Mouse (Mus musculus) forebrain, embryonic 14.5 days (tissue): Measurements from ENCODE around the gene Eng. TPM values are rescaled to one million over a fixed set of nuclear protein-coding genes. Genes with fewer than 3 reads are reported as not detected.
A peak's percentile ranks its signal among the peaks of the same experiment; 100 is the strongest.

ENCODE experiments used
- ATAC-seq: fragments of 200-750 bp; cut with Nextera tagmentation; 2 replicates; pipeline ENCODE4 v1.8.0; 2017; ENCODE audit warnings: mild to moderate bottlenecking, moderate library complexity
- DNase-seq: peaks from one replicate; pipeline ENCODE4 v3.0.0-alpha.2; 2015; ENCODE audit warnings: low spot score
- H3K27ac ChIP-seq: fragments of 300-500 bp; sonication (generic); 2 replicates; pipeline ENCODE4 v1.5.1; 2014; ENCODE audit warnings: low read depth, mild to moderate bottlenecking, control low read depth, low read length, moderate library complexity
- H3K27me3 ChIP-seq: fragments of 300-500 bp; sonication (generic); replicated peaks from 2 replicates; pipeline ENCODE4 v1.6.1; 2014; ENCODE audit warnings: low read length, control low read depth, mixed read lengths; ENCODE audit not compliant: control insufficient read depth, insufficient read depth
- H3K36me3 ChIP-seq: fragments of 300-500 bp; sonication (generic); 2 replicates; pipeline ENCODE4 v1.6.1; 2014; ENCODE audit warnings: low read length, control low read depth; ENCODE audit not compliant: control insufficient read depth, insufficient read depth
- H3K4me1 ChIP-seq: fragments of 300-500 bp; sonication (generic); 2 replicates; pipeline ENCODE4 v1.6.1; 2014; ENCODE audit warnings: antibody characterized with exemption, low read length, control low read depth; ENCODE audit not compliant: control insufficient read depth, insufficient read depth
- H3K4me2 ChIP-seq: fragments of 300-500 bp; sonication (generic); 2 replicates; pipeline ENCODE4 v1.6.1; 2014; ENCODE audit warnings: mild to moderate bottlenecking, control low read depth, low read length
- H3K4me3 ChIP-seq: fragments of 300-500 bp; sonication (generic); 2 replicates; pipeline ENCODE4 v1.5.1; 2014; ENCODE audit warnings: low read depth, low read length, control low read depth
- H3K9ac ChIP-seq: fragments of 300-500 bp; sonication (generic); 2 replicates; pipeline ENCODE4 v1.6.1; 2014; ENCODE audit warnings: mild to moderate bottlenecking, low read length, control low read depth, moderate library complexity
- H3K9me3 ChIP-seq: fragments of 300-500 bp; sonication (generic); replicated peaks from 2 replicates; pipeline ENCODE4 v1.6.1; 2016; ENCODE audit warnings: low read length, control low read depth, mixed read lengths; ENCODE audit not compliant: control insufficient read depth
- WGBS: fragments of 180-500 bp; shearing (Covaris S2); extraction: QIAGEN DNeasy Blood & Tissue Kit; methylation state at CpG from one replicate; pipeline ENCODE4 v1.1.7; 2014; 5-methylcytosine and 5-hydroxymethylcytosine counted together
- polyA plus RNA-seq: library from polyadenylated mRNA; unstranded; fragments of >200 nt; fragmentation: Nextera tagmentation; extraction: Ambion mirVana; gene quantifications from 2 replicates; pipeline ENCODE4 v1.2.1, GENCODE M21; 2014

Eng gene
- polyA plus RNA-seq, 1 experiment from 2014 or later, result 15.0 TPM

DNA sequence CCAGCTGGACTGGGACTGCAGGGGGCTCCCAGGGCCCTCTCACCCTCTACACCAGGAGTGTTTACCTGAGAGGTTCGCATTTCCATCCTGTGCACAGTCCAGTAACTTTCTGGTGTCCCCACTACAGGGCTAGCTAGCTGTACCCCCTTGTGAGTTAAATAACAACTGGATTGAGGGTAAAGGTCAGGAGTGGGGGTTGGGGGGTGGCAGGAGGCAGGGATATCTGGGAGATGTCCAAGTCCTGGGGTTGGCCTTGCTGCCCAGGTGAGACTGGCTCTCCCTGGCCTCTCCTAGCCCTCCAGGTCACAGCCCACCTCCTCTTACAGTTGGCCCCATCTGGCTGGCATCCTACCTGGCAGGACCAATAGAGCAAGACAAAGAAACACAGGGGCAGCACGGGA lies 57.6 kb downstream of the Eng start, which contains the start of gene Fpgs:
TSS of gene Fpgs (minus strand) at position 125 of the 401 bp plus-strand sequence.
- H3K4me1 ChIP-seq, result no peaks in the 10 kb centered on the region
- H3K36me3 ChIP-seq, result peaks cover 64% of the 10 kb centered on the region
- DNase-seq (no peak), ATAC-seq (no peak)
- H3K9ac ChIP-seq, result no peak within 1 kb of the TSS
- H3K9me3 ChIP-seq, result no peaks in the 10 kb centered on the region
- H3K4me3 ChIP-seq, result no peak within 1 kb of the TSS
- H3K4me2 ChIP-seq, result no peak within 1 kb of the TSS
- no peaks in the 10 kb centered on the region for H3K27me3 ChIP-seq
- no peak within 1 kb of the TSS for H3K27ac ChIP-seq
- 81% methylated on average over 2 of the region's 2 CpGs for WGBS

DNA sequence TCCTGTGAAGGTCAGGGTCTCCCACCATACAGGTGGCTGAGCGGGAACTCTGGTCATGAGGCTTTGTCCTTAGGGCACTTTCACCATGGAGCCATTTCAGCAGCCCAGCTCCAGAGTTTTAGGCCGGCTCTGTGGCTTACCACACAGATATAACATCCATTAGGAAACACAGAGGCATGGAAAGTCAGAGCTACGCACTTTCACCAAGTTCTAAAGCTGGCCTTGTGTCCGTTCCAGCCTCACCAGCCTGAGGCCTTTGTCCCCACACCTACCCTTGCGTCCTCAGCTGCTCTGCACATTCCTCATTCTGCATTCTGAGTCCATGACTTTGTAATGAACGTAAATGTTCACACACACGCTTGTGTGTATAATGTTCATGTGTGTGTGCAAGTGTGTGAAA lies 58.6 kb downstream of the Eng start:
- H3K27ac ChIP-seq, result no peak overlapping the region
- H3K4me1 ChIP-seq, result no peaks in the 10 kb centered on the region
- no peaks in the 10 kb centered on the region for H3K27me3 ChIP-seq
- H3K36me3 ChIP-seq, result peaks cover 74% of the 10 kb centered on the region
- DNase-seq (no peak), ATAC-seq (no peak)
- WGBS, result 94% methylated on average over 7 of the region's 7 CpGs
- no peak overlapping the region for H3K4me2 ChIP-seq
- no peak overlapping the region for H3K9ac ChIP-seq
- no peak overlapping the region for H3K4me3 ChIP-seq
- no peaks in the 10 kb centered on the region for H3K9me3 ChIP-seq

DNA sequence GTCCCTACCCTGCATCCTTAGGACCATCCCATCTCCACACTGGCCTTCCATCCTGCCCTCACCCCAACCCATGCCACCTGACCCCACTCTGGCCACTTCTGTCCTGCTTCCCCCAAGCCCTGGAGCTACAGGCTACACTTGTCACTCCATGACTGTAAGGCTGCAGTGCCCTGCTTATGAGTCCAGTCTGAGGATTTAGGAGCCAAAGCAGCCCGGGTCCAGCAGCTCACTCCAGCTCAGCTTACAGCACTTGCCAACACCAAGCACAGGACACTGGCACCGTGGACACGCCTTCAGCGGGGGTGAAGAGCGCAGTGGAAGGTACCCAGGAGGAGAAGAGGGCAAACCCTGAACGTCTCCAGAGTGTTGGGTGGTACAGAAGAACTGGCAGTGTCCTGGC lies 60.6 kb downstream of the Eng start:
- peaks cover 8% of the 10 kb centered on the region for H3K4me1 ChIP-seq
- H3K9ac ChIP-seq, result no peak overlapping the region
- no peak overlapping the region for H3K4me3 ChIP-seq
- H3K27ac ChIP-seq, result no peak overlapping the region
- 95% methylated on average over 6 of the region's 6 CpGs for WGBS
- ATAC-seq, result no peak
- no peak overlapping the region for H3K4me2 ChIP-seq
- H3K36me3 ChIP-seq, result peaks cover 85% of the 10 kb centered on the region
- no peaks in the 10 kb centered on the region for H3K9me3 ChIP-seq
- DNase-seq, result no peak
- no peaks in the 10 kb centered on the region for H3K27me3 ChIP-seq

DNA sequence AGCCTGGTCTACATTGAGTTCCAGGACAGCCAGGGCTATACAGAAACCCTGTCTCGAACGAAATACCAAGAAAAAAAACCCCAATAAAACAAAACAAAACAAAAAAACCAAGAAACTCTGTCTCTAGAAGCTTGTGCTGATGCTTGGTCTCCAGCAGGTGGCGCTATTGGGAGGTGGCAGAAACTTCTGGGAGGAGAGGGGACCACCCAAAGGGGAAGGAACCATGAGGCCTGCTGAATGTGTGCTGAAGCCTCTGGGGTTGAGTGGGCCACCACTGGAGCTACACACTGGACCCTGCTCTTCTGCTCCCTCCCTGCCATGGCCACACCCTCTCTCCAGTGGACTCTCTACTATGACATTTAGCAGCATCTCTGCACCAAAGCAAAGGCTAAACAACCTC lies 62.2 kb downstream of the Eng start:
- Histone ChIP-seq H3K4me1 (peaks cover 8% of the 10 kb centered on the region), H3K27ac (no peak overlapping the region), H3K4me3 (no peak overlapping the region), H3K9ac (no peak overlapping the region), H3K9me3 (no peaks in the 10 kb centered on the region), H3K4me2 (no peak overlapping the region), H3K36me3 (peaks cover 75% of the 10 kb centered on the region), H3K27me3 (no peaks in the 10 kb centered on the region)
- DNase-seq, result peak; percentile 81
- 28% methylated on average over 3 of the region's 3 CpGs for WGBS
- ATAC-seq, result no peak

DNA sequence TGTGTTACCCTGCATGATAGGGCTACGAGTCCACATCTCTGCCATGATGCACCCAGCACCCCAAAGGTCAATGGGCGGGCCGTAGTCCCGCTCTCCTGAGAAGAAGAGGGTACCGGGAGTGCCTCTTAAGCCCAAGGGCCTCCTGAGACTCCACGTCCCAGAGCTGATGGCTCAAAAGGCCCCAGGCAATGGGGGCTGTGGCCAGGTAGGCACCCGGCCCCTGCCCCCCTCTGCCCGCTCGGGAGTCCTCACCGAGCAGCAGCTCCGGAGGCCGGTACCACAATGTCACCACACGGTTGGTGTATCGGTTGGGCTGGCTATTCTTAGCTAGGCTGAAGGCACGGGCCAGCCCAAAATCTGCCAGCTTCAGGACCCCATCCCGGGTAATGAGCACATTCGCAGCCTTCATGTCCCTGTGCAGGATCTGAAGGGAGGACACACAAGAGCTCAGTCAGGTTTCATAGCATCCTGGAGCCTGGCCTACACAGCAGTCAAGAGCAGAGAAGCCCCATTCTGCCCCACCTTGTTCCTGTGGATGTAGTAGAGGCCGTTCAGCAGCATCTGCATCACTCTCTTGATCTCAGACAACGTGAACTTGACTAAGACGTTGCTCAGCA lies 63.2 kb downstream of the Eng start:
- H3K4me3 ChIP-seq, result no peak overlapping the region
- no peak for ATAC-seq
- H3K36me3 ChIP-seq, result peaks cover 65% of the 10 kb centered on the region
- peaks cover 14% of the 10 kb centered on the region for H3K4me1 ChIP-seq
- no peak overlapping the region for H3K4me2 ChIP-seq
- no peak for DNase-seq
- H3K9ac ChIP-seq, result no peak overlapping the region
- no peaks in the 10 kb centered on the region for H3K9me3 ChIP-seq
- H3K27ac ChIP-seq, result no peak overlapping the region
- WGBS, result 93% methylated on average over 20 of the region's 20 CpGs
- H3K27me3 ChIP-seq, result no peaks in the 10 kb centered on the region

DNA sequence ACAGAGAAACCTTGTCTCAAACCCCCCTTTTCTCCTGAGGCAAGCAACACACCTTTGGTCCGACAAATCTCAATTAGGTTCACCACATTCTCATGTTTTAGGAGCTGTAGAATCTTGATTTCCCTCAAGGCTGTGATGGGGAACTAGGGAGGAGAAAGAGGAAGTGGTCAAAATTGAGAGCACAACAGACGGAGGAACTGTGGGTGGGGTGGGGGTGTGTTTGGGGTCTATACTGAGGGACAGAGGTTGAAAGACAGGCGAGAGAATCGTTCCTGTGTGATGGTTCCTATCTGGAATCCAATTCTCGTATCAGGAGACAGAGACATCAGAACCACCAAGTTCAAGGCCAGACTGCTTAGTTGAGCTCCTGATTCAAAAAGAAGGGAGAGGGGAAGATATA lies 64.0 kb downstream of the Eng start:
- no peak overlapping the region for H3K9ac ChIP-seq
- peaks cover 59% of the 10 kb centered on the region for H3K36me3 ChIP-seq
- no peak overlapping the region for H3K4me2 ChIP-seq
- ATAC-seq, result no peak
- H3K4me1 ChIP-seq, result peaks cover 14% of the 10 kb centered on the region
- H3K4me3 ChIP-seq, result no peak overlapping the region
- no peak overlapping the region for H3K27ac ChIP-seq
- DNase-seq, result no peak
- no peaks in the 10 kb centered on the region for H3K9me3 ChIP-seq
- 87% methylated on average over 5 of the region's 5 CpGs for WGBS
- H3K27me3 ChIP-seq, result no peaks in the 10 kb centered on the region

DNA sequence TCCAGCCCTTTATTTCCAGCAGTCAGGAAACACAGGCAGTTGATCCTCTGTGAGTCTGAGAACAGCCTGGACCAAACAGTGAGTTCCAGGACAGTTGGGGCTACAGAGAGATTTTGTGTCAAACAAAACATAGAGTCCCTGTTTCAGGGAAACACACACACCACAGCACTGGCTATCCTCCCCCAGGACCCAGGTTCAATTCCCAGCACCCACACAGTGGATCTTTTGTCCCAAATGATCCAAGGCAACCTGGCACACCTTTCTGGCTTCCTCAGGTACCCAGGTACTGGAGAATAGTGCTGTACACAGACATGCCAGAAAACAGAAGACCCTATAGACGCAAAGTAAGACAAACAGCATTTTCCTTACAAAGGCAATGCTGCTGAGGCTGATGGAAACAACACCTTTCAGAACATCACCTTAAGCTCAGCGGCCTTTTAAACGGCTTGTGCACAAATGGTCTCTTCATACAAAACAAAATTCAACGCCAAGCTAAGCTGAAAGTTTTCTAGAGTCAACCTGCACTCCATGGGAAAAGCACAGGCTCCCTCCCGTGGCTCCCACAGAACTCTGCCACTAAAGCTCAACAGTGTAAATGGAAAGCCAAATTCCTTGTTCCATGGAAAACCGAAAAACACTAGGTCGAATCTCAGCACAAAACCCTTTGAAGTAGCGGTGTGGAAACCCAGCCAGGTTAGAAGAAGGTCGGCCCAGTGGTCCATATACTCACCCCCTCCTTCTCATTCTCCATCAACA lies 65.1 kb downstream of the Eng start:
- peaks cover 48% of the 10 kb centered on the region for H3K36me3 ChIP-seq
- peak overlapping the region; percentile 72 for H3K9ac ChIP-seq
- DNase-seq, result no peak
- 31% methylated on average over 9 of the region's 9 CpGs for WGBS
- H3K4me3 ChIP-seq, result peak overlapping the region; percentile 89
- peak overlapping the region; percentile 90 for H3K4me2 ChIP-seq
- no peaks in the 10 kb centered on the region for H3K9me3 ChIP-seq
- H3K27ac ChIP-seq, result no peak overlapping the region
- no peak for ATAC-seq
- peaks cover 14% of the 10 kb centered on the region for H3K4me1 ChIP-seq
- H3K27me3 ChIP-seq, result no peaks in the 10 kb centered on the region

DNA sequence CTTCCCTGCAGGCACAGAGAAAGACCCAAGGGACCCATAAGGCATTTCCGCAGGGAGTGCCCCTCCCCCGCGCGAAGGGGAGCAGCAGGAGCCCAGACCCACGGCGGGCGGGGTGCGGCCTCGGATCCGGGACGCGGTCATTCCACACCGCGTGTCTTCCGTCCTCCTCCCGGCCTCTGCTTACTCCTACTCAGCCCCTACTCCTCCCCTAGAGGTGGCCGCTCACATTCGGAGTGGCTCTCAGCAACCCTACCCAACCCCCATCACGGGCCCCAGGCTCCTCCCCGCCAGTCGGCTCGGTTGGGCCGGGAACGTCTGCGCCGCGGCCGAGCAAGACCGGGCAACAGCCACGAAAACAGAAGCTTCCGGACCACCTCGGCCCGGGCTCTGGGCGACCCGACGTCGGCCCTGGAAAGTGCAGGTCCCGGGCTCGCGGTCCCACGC lies 65.7 kb downstream of the Eng start:
- no peaks in the 10 kb centered on the region for H3K27me3 ChIP-seq
- H3K36me3 ChIP-seq, result peaks cover 42% of the 10 kb centered on the region
- DNase-seq (peak; percentile 41), ATAC-seq (peak; percentile 16)
- peak overlapping the region; percentile 72 for H3K9ac ChIP-seq
- peak overlapping the region; percentile 89 for H3K4me3 ChIP-seq
- WGBS, result under 1% methylated on average over 41 of the region's 41 CpGs
- H3K4me1 ChIP-seq, result peaks cover 14% of the 10 kb centered on the region
- H3K4me2 ChIP-seq, result peak overlapping the region; percentile 90
- H3K9me3 ChIP-seq, result no peaks in the 10 kb centered on the region
- peak overlapping the region; percentile 97 for H3K27ac ChIP-seq

DNA sequence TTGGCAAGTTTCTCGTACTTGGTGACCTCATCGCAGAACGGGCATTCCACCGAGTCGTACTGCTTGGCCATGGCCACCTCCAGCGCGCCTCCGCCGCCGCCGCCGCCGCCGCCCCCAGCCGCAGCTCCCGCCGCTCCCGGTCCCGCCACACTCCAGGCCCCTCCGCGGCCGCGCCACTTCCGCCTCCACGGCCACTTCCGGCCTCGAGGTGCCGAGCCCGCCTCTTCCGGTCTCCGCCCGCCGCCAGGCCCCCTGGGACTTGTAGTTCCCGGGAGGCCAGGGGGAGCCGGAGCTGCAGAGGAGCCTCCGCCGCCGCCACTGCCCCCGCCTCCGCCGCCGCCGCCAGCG lies 66.2 kb downstream of the Eng start:
- H3K9ac ChIP-seq, result peak overlapping the region; percentile 72
- H3K4me3 ChIP-seq, result peak overlapping the region; percentile 89
- H3K36me3 ChIP-seq, result peaks cover 37% of the 10 kb centered on the region
- under 1% methylated on average over 28 of the region's 44 CpGs for WGBS
- peak; percentile 91 for ATAC-seq
- peak overlapping the region; percentile 97 for H3K27ac ChIP-seq
- H3K27me3 ChIP-seq, result no peaks in the 10 kb centered on the region
- peak overlapping the region; percentile 90 for H3K4me2 ChIP-seq
- no peaks in the 10 kb centered on the region for H3K9me3 ChIP-seq
- peak; percentile 95 for DNase-seq
- H3K4me1 ChIP-seq, result peaks cover 14% of the 10 kb centered on the region
